Mouse (Mus musculus) MEL (cell line): ENCODE results near the gene Srgap1. TPM values are rescaled to one million over a fixed set of nuclear protein-coding genes. Genes with fewer than 3 reads are reported as not detected.

ENCODE experiments used
- DNase-seq: peaks from one replicate; pipeline ENCODE4 v3.0.0; 2011; ENCODE audit warnings: low read depth, low spot score
- H3K27ac ChIP-seq: 2 replicates; pipeline ENCODE4 v1.5.1; 2012; ENCODE audit warnings: low read depth, mild to moderate bottlenecking, control low read depth, low read length, moderate library complexity; ENCODE audit not compliant: control insufficient read depth
- H3K27me3 ChIP-seq, 2 experiments: fragments of 150-350 bp in 1 of 2; sonication (generic) in 1 of 2; 2 replicates each; pipeline ENCODE4 v1.6.1; 2012; ENCODE audit warnings: low read length in 2 of 2, mild to moderate bottlenecking in 2 of 2, improper control_type of control experiment in 1 of 2, moderate library complexity in 1 of 2; ENCODE audit not compliant: insufficient read depth in 2 of 2, control insufficient read depth in 1 of 2
- H3K36me3 ChIP-seq, 2 experiments: 2 replicates each; pipeline ENCODE4 v1.6.1; 2012 to 2014; ENCODE audit warnings: low read length in 2 of 2, improper control_type of control experiment in 1 of 2, inconsistent platforms in 1 of 2, mild to moderate bottlenecking in 1 of 2; ENCODE audit not compliant: insufficient read depth in 2 of 2, control insufficient read depth in 1 of 2
- H3K4me1 ChIP-seq, 2 experiments: fragments of 150-350 bp in 1 of 2; sonication (generic) in 1 of 2; 2 replicates each; pipeline ENCODE4 v1.6.1; 2012; ENCODE audit warnings: low read length in 2 of 2, improper control_type of control experiment in 1 of 2, mild to moderate bottlenecking in 1 of 2; ENCODE audit not compliant: insufficient read depth in 2 of 2, control insufficient read depth in 1 of 2
- H3K4me3 ChIP-seq, 2 experiments: fragments of 150-350 bp in 1 of 2; sonication (generic) in 1 of 2; 2 replicates each; pipeline ENCODE4 v1.5.1; 2012; ENCODE audit warnings: low read depth in 2 of 2, low read length in 2 of 2, mild to moderate bottlenecking in 2 of 2, moderate library complexity in 2 of 2, control low read depth in 1 of 2, improper control_type of control experiment in 1 of 2; ENCODE audit not compliant: control insufficient read depth in 1 of 2, insufficient read depth in 1 of 2
- H3K79me2 ChIP-seq: 2 replicates; pipeline ENCODE4 v1.6.1; 2012; ENCODE audit warnings: mild to moderate bottlenecking, low read length, moderate library complexity; ENCODE audit not compliant: control insufficient read depth, poor library complexity, insufficient read depth
- H3K9ac ChIP-seq: 2 replicates; pipeline ENCODE4 v1.6.1; 2012; ENCODE audit warnings: low read depth, mild to moderate bottlenecking, control low read depth, low read length, moderate library complexity; ENCODE audit not compliant: control insufficient read depth, poor library complexity, severe bottlenecking
- H3K9me3 ChIP-seq: fragments of 150-350 bp; sonication (generic); replicated peaks from 2 replicates; pipeline ENCODE4 v1.6.1; 2012; ENCODE audit warnings: mild to moderate bottlenecking, low read length, improper control_type of control experiment, moderate library complexity; ENCODE audit not compliant: insufficient read depth
- EP300 ChIP-seq, 2 experiments: IDR thresholded peaks; 2 replicates each; pipeline ENCODE4 v1.6.1; 2011; ENCODE audit warnings: improper control_type of control experiment in 2 of 2, low read length in 2 of 2, low read depth in 1 of 2, mild to moderate bottlenecking in 1 of 2
- GABPA ChIP-seq: IDR thresholded peaks from 2 replicates; pipeline ENCODE4 v1.6.1; 2012; ENCODE audit warnings: low read depth, mild to moderate bottlenecking, inconsistent platforms, low read length, improper control_type of control experiment, moderate library complexity
- GATA1 ChIP-seq: IDR thresholded peaks from 2 replicates; pipeline ENCODE4 v1.6.1; 2011; ENCODE audit warnings: low read depth, low read length, improper control_type of control experiment
- JUND ChIP-seq: IDR thresholded peaks from 2 replicates; pipeline ENCODE4 v1.6.1; 2011; ENCODE audit warnings: low read depth, mild to moderate bottlenecking, improper control_type of control experiment, low read length
- KAT2A ChIP-seq: conservative IDR thresholded peaks from 2 replicates; pipeline ENCODE4 v1.6.1; 2012; ENCODE audit warnings: low read depth, low read length, improper control_type of control experiment, inconsistent platforms
- MYB ChIP-seq: IDR thresholded peaks from 2 replicates; pipeline ENCODE4 v1.6.1; 2011; ENCODE audit warnings: mild to moderate bottlenecking, low read depth, low read length, improper control_type of control experiment
- NELFE ChIP-seq: IDR thresholded peaks from 2 replicates; pipeline ENCODE4 v1.6.1; 2011; ENCODE audit warnings: low read depth, low read length, improper control_type of control experiment
- POLR2AphosphoS2 ChIP-seq: IDR thresholded peaks from 2 replicates; pipeline ENCODE4 v1.6.1; 2011; ENCODE audit warnings: low read length, improper control_type of control experiment
- RAD21 ChIP-seq: IDR thresholded peaks from 2 replicates; pipeline ENCODE4 v1.6.1; 2011; ENCODE audit warnings: mild to moderate bottlenecking, low read depth, low read length, improper control_type of control experiment
- TCF12 ChIP-seq: IDR thresholded peaks from 2 replicates; pipeline ENCODE4 v1.6.1; 2014; ENCODE audit warnings: low read depth, mild to moderate bottlenecking, inconsistent platforms, low read length, improper control_type of control experiment, moderate library complexity
- ZKSCAN1 ChIP-seq: IDR thresholded peaks from 2 replicates; pipeline ENCODE4 v1.6.1; 2012; ENCODE audit warnings: low read depth, mild to moderate bottlenecking, inconsistent platforms, low read length, improper control_type of control experiment, moderate library complexity
- ZMIZ1 ChIP-seq: IDR thresholded peaks from 2 replicates; pipeline ENCODE4 v1.6.1; 2012; ENCODE audit warnings: low read depth, mild to moderate bottlenecking, inconsistent platforms, low read length, improper control_type of control experiment, moderate library complexity
- ZNF384 ChIP-seq: IDR thresholded peaks from 2 replicates; pipeline ENCODE4 v1.6.1; 2012; ENCODE audit warnings: low read depth, mild to moderate bottlenecking, inconsistent platforms, low read length, improper control_type of control experiment
- polyA plus RNA-seq, 2 experiments: library from polyadenylated mRNA; stranded (reverse) in 1 of 2; unstranded in 1 of 2; fragments of >175 nt in 1 of 2; fragments of >200 nt in 1 of 2; gene quantifications; 2 replicates each; pipeline versions ENCODE4 v1.2.1 to v1.2.4; 2012; ENCODE audit warnings: low replicate concordance in 2 of 2, low read depth in 1 of 2; ENCODE audit not compliant: insufficient read length in 2 of 2, insufficient read depth in 1 of 2, missing spikeins in 1 of 2
- total RNA-seq: library from RNA; depleted of rRNA; stranded (reverse); fragments of 300-350 nt; gene quantifications from 2 replicates; pipeline ENCODE4 v1.2.3, GENCODE M21; 2012

Srgap1 gene
- total and polyA plus RNA-seq, 3 experiments = not detected

GRCm38 (mm10) chr10:121955730-121956129 lies 91.4 kb downstream of the Srgap1 start:
- no peaks in the 10 kb centered on the region for H3K79me2 ChIP-seq
- H3K4me3 ChIP-seq = no peak overlapping the region
- no peaks in the 10 kb centered on the region for H3K36me3 ChIP-seq
- no peaks in the 10 kb centered on the region for H3K4me1 ChIP-seq
- no peak overlapping the region for H3K9ac ChIP-seq
- H3K27me3 ChIP-seq = no peaks in the 10 kb centered on the region; a peak in 1 of 4 replicates
- TF ChIP-seq ZKSCAN1 = no peak
- no peak for TF ChIP-seq JUND
- no peak for TF ChIP-seq KAT2A
- no peak for TF ChIP-seq EP300 (IDR thresholded peaks at IDR 0.05; ENCODE audit: low read depth in 1 of 2, low read length in 2 of 2)
- no peak for TF ChIP-seq RAD21
- TF ChIP-seq GATA1 = no peak
- no peak for TF ChIP-seq MYB
- TF ChIP-seq, all 39 proteins: peak for 0
- no peaks in the 10 kb centered on the region for H3K9me3 ChIP-seq
- DNase-seq = no peak
- H3K27ac ChIP-seq = no peak overlapping the region

- no peak for DNase-seq
Measured at GRCm38 (mm10) chr10:121954877-121955276, 92.2 kb downstream of the Srgap1 start.

GRCm38 (mm10) chr10:121953041-121953440 lies 94.1 kb downstream of the Srgap1 start:
- no peaks in the 10 kb centered on the region for H3K4me1 ChIP-seq
- H3K9me3 ChIP-seq = no peaks in the 10 kb centered on the region
- TF ChIP-seq ZKSCAN1 (no peak), GABPA (no peak), NELFE (no peak)
- DNase-seq = no peak
- no peak overlapping the region for H3K9ac ChIP-seq
- H3K4me3 ChIP-seq = no peak overlapping the region
- no peak overlapping the region for H3K27ac ChIP-seq
- no peaks in the 10 kb centered on the region for H3K79me2 ChIP-seq
- no peaks in the 10 kb centered on the region for H3K36me3 ChIP-seq
- no peaks in the 10 kb centered on the region; a peak in 1 of 4 replicates for H3K27me3 ChIP-seq

More at GRCm38 (mm10) chr10:121954877-121955276, 92.2 kb downstream of the Srgap1 start:
- no peaks in the 10 kb centered on the region for H3K4me1 ChIP-seq
- H3K79me2 ChIP-seq = no peaks in the 10 kb centered on the region
- TF ChIP-seq POLR2AphosphoS2 (no peak), RAD21 (no peak), TCF12 (no peak), ZNF384 (no peak), ZMIZ1 (no peak)
- H3K27me3 ChIP-seq = no peaks in the 10 kb centered on the region; a peak in 1 of 4 replicates
- no peak overlapping the region for H3K27ac ChIP-seq
- no peaks in the 10 kb centered on the region for H3K36me3 ChIP-seq
- H3K9ac ChIP-seq = no peak overlapping the region
- H3K9me3 ChIP-seq = no peaks in the 10 kb centered on the region
- no peak overlapping the region for H3K4me3 ChIP-seq
